Mouse (Mus musculus) stomach, postnatal 0 days (tissue): Measurements from ENCODE around the gene Smim14. TPM values are rescaled to one million over a fixed set of nuclear protein-coding genes. Genes with fewer than 3 reads are reported as not detected.
A peak's percentile ranks its signal among the peaks of the same experiment; 100 is the strongest.

Experiments
- ATAC-seq: fragments of 200-750 bp; cut with Nextera tagmentation; 2 replicates; pipeline ENCODE4 v1.8.0; 2017; ENCODE audit not compliant: low FRiP score, low TSS enrichment
- DNase-seq: peaks from one replicate; pipeline ENCODE4 v3.0.0-alpha.2; 2016; ENCODE audit warnings: low spot score
- H3K27ac ChIP-seq: fragments of 300-500 bp; sonication (generic); replicated peaks from 2 replicates; pipeline ENCODE4 v1.5.1; 2014; ENCODE audit warnings: mild to moderate bottlenecking, control low read depth
- H3K27me3 ChIP-seq: fragments of 300-500 bp; sonication (generic); 2 replicates; pipeline ENCODE4 v1.6.1; 2014; ENCODE audit warnings: low read length; ENCODE audit not compliant: control insufficient read depth, insufficient read depth
- H3K36me3 ChIP-seq: fragments of 300-500 bp; sonication (generic); 2 replicates; pipeline ENCODE4 v1.6.1; 2014; ENCODE audit warnings: low read length, mixed read lengths; ENCODE audit not compliant: control insufficient read depth, insufficient read depth
- H3K4me1 ChIP-seq: fragments of 300-500 bp; sonication (generic); replicated peaks from 2 replicates; pipeline ENCODE4 v1.6.1; 2014; ENCODE audit warnings: antibody characterized with exemption; ENCODE audit not compliant: control insufficient read depth, insufficient read depth
- H3K4me2 ChIP-seq: fragments of 300-500 bp; sonication (generic); replicated peaks from 2 replicates; pipeline ENCODE4 v1.6.1; 2014; ENCODE audit warnings: low read depth, mild to moderate bottlenecking, control low read depth, moderate library complexity
- H3K4me3 ChIP-seq: fragments of 300-500 bp; sonication (generic); 2 replicates; pipeline ENCODE4 v1.5.1; 2014; ENCODE audit warnings: low read depth, low read length, control low read depth
- H3K9ac ChIP-seq: fragments of 300-500 bp; sonication (generic); 2 replicates; pipeline ENCODE4 v1.6.1; 2014; ENCODE audit warnings: mild to moderate bottlenecking, low read length, control low read depth, mixed read lengths
- H3K9me3 ChIP-seq: fragments of 300-500 bp; sonication (generic); 2 replicates; pipeline ENCODE4 v1.6.1; 2016; ENCODE audit warnings: low read length; ENCODE audit not compliant: control insufficient read depth
- CTCF ChIP-seq: IDR thresholded peaks from 2 replicates; pipeline ENCODE4 v1.5.1; 2016; ENCODE audit warnings: antibody characterized with exemption, low read depth, mild to moderate bottlenecking, moderate library complexity
- EP300 ChIP-seq: optimal IDR thresholded peaks from 2 replicates; pipeline ENCODE3; 2016; ENCODE audit warnings: antibody characterized with exemption
- WGBS: fragments of 180-500 bp; shearing (Covaris S2); extraction: QIAGEN DNeasy Blood & Tissue Kit; methylation state at CpG from one replicate; pipeline ENCODE4 v1.1.7; 2014; 5-methylcytosine and 5-hydroxymethylcytosine counted together
- polyA plus RNA-seq: library from polyadenylated mRNA; unstranded; fragments of >200 nt; fragmentation: Nextera tagmentation; extraction: Ambion mirVana; gene quantifications from 2 replicates; pipeline ENCODE4 v1.2.1, GENCODE M21; 2015

The Smim14 gene
- polyA plus RNA-seq: 355 and 360 TPM in 2 replicates

DNA sequence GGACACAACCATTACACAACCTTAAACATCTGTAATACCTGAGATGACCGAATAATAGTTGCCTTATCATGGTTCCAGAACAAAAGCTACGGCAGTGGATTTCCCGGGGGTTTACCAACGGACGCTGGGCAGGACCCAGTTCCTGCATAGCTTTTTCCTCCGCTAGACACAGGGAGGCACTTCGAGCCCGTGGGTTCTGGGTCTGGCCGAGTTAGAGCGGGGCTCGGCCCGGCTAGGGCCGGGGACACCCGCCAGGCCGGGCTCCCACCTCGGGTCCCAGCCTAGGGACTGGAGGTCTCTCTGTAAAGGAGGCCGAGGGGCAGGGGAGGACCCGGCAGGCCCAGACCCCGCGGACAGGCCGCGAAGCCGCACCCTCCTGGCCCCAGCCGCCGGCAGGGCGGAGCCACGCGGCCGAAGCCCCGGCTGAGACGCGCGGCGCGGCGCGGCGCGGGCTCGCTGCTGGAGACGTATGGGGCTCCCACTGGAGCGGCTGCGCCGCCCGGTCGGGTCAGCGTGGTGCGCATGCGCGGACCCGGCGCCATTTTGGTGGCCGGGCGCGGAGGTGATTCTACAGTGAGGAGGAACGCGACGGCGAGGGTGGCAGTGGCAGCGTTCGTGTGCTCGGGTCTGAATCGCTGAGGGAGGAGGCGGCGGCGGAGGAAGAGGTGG lies at the start of gene Smim14, which contains the start of gene Ube2k:
Smim14 (minus strand) TSS at position 434 of the 669 bp plus-strand sequence.
Ube2k (plus strand) TSS at position 483 of the 669 bp plus-strand sequence.
- Histone ChIP-seq H3K9me3 (no peaks in the 10 kb centered on the region), H3K9ac (peak within 1 kb of the TSS; percentile 94), H3K4me2 (peak within 1 kb of the TSS; percentile 66), H3K4me3 (peak within 1 kb of the TSS; percentile 95), H3K36me3 (no peaks in the 10 kb centered on the region), H3K4me1 (no peaks in the 10 kb centered on the region), H3K27me3 (no peaks in the 10 kb centered on the region), H3K27ac (peak within 1 kb of the TSS; percentile 99)
- WGBS: under 1% methylated on average over 65 of the region's 66 CpGs
- peak; percentile 99 for ATAC-seq
- TF ChIP-seq EP300 (no peak), CTCF (peak; percentile 35)
- peak; percentile 94 for DNase-seq

DNA sequence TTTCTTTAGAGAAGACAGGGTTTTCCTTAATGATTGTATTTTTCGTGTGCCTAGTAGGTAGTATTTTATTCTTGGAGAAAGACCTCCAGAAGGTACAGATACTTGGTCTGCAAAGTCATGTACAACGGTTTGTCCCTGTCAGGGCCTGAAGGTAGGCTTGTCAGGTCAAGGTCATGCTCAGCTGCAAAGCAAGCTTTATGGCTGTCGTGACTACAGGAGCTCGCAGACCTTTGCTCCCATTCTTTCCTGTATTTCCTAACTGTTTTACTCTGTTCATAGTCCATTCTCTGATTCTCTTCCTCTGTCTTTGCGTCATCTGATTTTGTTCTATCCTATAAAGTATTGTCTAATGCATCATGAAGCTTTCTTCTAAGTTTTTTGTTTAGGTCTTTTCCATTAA lies 49.3 kb upstream of the Smim14 start:
- no peak overlapping the region for H3K4me3 ChIP-seq
- no peak for ATAC-seq
- H3K4me1 ChIP-seq: no peaks in the 10 kb centered on the region
- no peak overlapping the region for H3K4me2 ChIP-seq
- H3K27ac ChIP-seq: no peak overlapping the region
- no peak for DNase-seq
- no peaks in the 10 kb centered on the region for H3K27me3 ChIP-seq
- no peak overlapping the region for H3K9ac ChIP-seq
- H3K9me3 ChIP-seq: no peaks in the 10 kb centered on the region
- WGBS: 90% methylated on average over 5 of the region's 5 CpGs
- peaks cover 3% of the 10 kb centered on the region; the same call in 1 of the 2 replicates for H3K36me3 ChIP-seq
- no peak for TF ChIP-seq CTCF

DNA sequence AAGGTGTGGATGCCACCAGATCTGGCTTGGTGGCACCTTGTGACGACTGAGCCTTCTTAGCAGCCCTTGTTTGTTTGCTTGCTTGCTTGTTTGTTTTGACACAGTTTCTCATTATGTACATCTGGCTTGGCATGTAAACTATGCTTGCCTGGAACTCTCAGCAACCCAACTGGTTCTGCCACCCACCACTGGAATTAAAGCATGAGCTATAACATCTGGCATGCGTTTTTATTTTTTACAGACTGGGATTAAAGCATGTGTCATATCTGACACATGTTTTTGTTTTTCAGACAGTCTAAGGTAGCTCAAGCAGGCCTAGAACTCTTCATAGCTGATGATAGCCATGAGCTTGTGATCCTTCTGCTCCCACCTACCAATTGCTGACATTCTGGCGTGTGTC lies 41.6 kb upstream of the Smim14 start:
- TF ChIP-seq EP300 (no peak), CTCF (no peak)
- Histone ChIP-seq H3K27me3 (no peaks in the 10 kb centered on the region), H3K9me3 (no peaks in the 10 kb centered on the region), H3K27ac (no peak overlapping the region), H3K4me3 (no peak overlapping the region), H3K4me1 (no peaks in the 10 kb centered on the region), H3K4me2 (no peak overlapping the region), H3K36me3 (no peaks in the 10 kb centered on the region; the same call in 1 of the 2 replicates), H3K9ac (no peak overlapping the region)
- WGBS: 73% methylated on average over 3 of the region's 3 CpGs
- DNase-seq (no peak), ATAC-seq (no peak)

DNA sequence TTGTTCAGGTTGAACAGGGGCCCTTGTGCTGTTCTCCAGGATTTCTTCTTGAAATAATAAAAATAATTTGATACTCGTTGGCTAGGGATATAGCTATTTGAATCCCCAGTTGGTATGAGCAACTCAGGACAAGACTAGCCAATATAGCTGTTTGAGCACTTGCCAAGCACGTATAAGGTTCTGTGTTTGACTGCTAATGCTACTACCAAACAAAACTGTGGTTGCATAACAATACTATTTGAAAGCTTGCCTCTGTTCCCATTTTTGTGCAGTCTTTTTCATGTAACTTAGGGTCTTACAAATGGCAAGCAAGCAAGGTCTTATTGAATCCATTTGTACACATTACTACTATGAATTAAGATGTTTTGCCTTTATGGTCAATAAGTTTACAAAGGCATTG lies 38.9 kb upstream of the Smim14 start:
- Histone ChIP-seq H3K4me3 (no peak overlapping the region), H3K9ac (no peak overlapping the region), H3K27ac (no peak overlapping the region), H3K27me3 (no peaks in the 10 kb centered on the region), H3K4me2 (no peak overlapping the region), H3K36me3 (no peaks in the 10 kb centered on the region; the same call in 1 of the 2 replicates), H3K4me1 (no peaks in the 10 kb centered on the region), H3K9me3 (no peaks in the 10 kb centered on the region)
- no peak for DNase-seq
- TF ChIP-seq CTCF (no peak), EP300 (no peak)
- 62% methylated on average over 2 of the region's 2 CpGs for WGBS
- ATAC-seq: no peak

DNA sequence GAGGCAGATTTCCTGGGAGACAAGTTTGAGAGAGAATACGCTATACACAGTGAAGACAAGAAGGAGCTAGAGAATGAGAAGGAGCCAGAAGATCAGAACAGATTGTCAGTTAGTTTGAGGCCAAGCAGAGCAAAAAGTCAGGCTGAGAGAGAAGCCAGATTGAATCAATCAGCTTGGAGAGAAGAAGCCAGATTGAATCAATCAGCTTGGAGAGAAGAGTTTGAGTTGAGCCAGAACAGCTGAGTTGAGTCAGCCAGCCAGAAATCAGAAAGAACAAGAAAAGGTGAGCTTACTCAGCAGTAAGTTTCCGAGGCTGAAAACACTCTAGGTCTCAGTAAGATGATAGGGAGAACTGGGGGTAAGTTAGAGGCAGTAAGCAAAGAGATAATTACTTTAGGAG lies 37.9 kb upstream of the Smim14 start:
- no peaks in the 10 kb centered on the region for H3K27me3 ChIP-seq
- WGBS: 61% methylated on average over 2 of the region's 2 CpGs
- H3K4me3 ChIP-seq: no peak overlapping the region
- H3K9me3 ChIP-seq: no peaks in the 10 kb centered on the region
- H3K4me2 ChIP-seq: no peak overlapping the region
- no peaks in the 10 kb centered on the region for H3K4me1 ChIP-seq
- DNase-seq (no peak), ATAC-seq (no peak)
- no peaks in the 10 kb centered on the region; the same call in 1 of the 2 replicates for H3K36me3 ChIP-seq
- TF ChIP-seq EP300: no peak
- TF ChIP-seq CTCF: no peak
- no peak overlapping the region for H3K9ac ChIP-seq
- no peak overlapping the region for H3K27ac ChIP-seq

DNA sequence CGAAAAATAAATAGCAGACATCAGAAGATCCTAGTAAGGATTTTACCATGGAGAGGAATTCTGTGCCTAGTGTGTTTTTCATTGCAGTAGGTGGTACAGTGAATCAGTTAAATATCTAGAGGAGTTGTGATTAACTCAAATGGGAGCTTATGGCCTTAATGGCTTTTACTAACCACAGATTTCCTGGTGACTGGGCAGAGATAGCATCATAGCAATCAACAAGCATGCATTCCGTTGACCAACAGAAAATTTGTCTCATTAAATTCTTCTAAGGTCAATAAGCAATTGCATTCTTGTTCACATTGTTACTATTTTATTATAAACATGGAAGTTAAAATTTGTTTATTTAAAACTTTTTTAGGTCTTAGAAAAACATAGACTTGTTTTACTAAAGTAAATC lies 28.5 kb upstream of the Smim14 start:
- Histone ChIP-seq H3K9ac (no peak overlapping the region), H3K27ac (no peak overlapping the region), H3K4me1 (no peaks in the 10 kb centered on the region), H3K27me3 (no peaks in the 10 kb centered on the region), H3K4me3 (no peak overlapping the region), H3K36me3 (peaks cover 3% of the 10 kb centered on the region; the same call in 1 of the 2 replicates), H3K9me3 (no peaks in the 10 kb centered on the region), H3K4me2 (no peak overlapping the region)
- ATAC-seq (no peak), DNase-seq (no peak)
- TF ChIP-seq CTCF: no peak
- no peak for TF ChIP-seq EP300
- WGBS: 75% methylated on average over 2 of the region's 2 CpGs
